Mouse (Mus musculus): Measurements from ENCODE around the gene Sgcg. TPM values are rescaled to one million over a fixed set of nuclear protein-coding genes. Genes with fewer than 3 reads are reported as not detected.

The Sgcg gene
- not detected for total RNA-seq (2023)

DNA sequence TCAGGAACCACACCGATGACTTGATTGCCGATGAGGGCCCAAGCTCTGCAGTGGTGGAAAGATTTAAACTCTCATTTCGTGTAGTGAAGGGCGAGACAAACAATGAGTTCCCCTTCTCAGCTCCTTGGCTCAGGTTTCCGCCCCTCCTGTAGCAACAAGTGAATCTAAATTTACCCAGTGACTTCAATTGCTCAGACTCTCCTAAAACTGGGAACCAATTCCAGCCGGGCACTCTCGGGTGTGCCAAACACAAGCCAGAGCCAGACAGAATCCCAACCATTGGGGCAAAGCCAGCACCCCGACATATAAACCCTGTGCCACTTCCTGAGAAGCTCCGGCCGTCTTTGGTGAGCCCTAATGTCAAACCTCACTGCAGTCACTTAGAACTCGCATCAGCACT lies at the start of gene Sgcg:
Sgcg (minus strand) TSS at position 139 of the 400 bp plus-strand sequence.

Other genes starting within 250 kb of the Sgcg start
- gene Tnfrsf19, start 212.0 kb downstream of the Sgcg start, total RNA-seq (2023), result 1 to 10 TPM; 5.7 to 6.0 TPM
- gene Sacs, start 120.0 kb downstream of the Sgcg start, total RNA-seq (2023), result 10 to 100 TPM; 29.6 to 29.8 TPM
- gene Arl11, start 51.3 kb upstream of the Sgcg start, total RNA-seq (2023), result 1 to 10 TPM; 1.2 to 1.4 TPM
- gene Ebpl, start 101.9 kb upstream of the Sgcg start, total RNA-seq (2023), result 1 to 10 TPM; 6.0 to 6.6 TPM
- 10 to 100 TPM; 21.9 to 25.3 TPM for gene Kpna3, start 181.4 kb upstream of the Sgcg start, total RNA-seq (2023)